Mouse (Mus musculus) embryo, embryonic 9.5 days (tissue): ENCODE measurements at regions not wholly inside any gene's neighbourhood (a gene's known extent, or its start where the extent isn't known, plus 50 kb on each side); places are given as distances from the start of the nearest gene placed in this dataset.

ENCODE experiments used
- DNase-seq: peaks from one replicate; pipeline ENCODE4 v3.0.0-alpha.2; 2017; ENCODE audit errors: extremely low spot score

- DNase-seq: no peak
These were observed 411.9 kb upstream of the Gm765 start for GRCm38 (mm10) chr6:98754487-98754886.

GRCm38 (mm10) chr6:98748618-98749017 is 406.1 kb upstream of the Gm765 start:
- DNase-seq: no peak

- DNase-seq: no peak
These were observed 404.4 kb upstream of the Gm765 start for GRCm38 (mm10) chr6:98746976-98747375.

- DNase-seq: no peak
These were observed 397.9 kb upstream of the Gm765 start for GRCm38 (mm10) chr6:98740447-98740846.

GRCm38 (mm10) chr6:98731010-98731530 is 388.5 kb upstream of the Gm765 start:
- DNase-seq: no peak

GRCm38 (mm10) chr6:98726605-98727144 is 384.1 kb upstream of the Gm765 start:
- DNase-seq: no peak

GRCm38 (mm10) chr6:98704887-98705622 is 362.5 kb upstream of the Gm765 start:
- no peak for DNase-seq

GRCm38 (mm10) chr6:98697571-98697970 is 355.0 kb upstream of the Gm765 start:
- no peak for DNase-seq

- no peak for DNase-seq
These were observed 350.9 kb upstream of the Gm765 start for GRCm38 (mm10) chr6:98693411-98693810.

GRCm38 (mm10) chr6:98690133-98690532 is 347.6 kb upstream of the Gm765 start:
- DNase-seq: peak; percentile 42

GRCm38 (mm10) chr6:98689395-98689794 is 346.8 kb upstream of the Gm765 start:
- no peak for DNase-seq

GRCm38 (mm10) chr6:98688624-98689023 is 346.1 kb upstream of the Gm765 start:
- no peak for DNase-seq

GRCm38 (mm10) chr6:98666388-98666989 is 323.9 kb upstream of the Gm765 start:
- no peak for DNase-seq

- DNase-seq: no peak
These were observed 309.3 kb upstream of the Gm765 start for GRCm38 (mm10) chr6:98651827-98652226.

GRCm38 (mm10) chr6:98651315-98651714 is 308.8 kb upstream of the Gm765 start:
- no peak for DNase-seq

GRCm38 (mm10) chr6:98640316-98640715 is 297.8 kb upstream of the Gm765 start:
- DNase-seq: no peak

GRCm38 (mm10) chr6:98635816-98636215 is 293.3 kb upstream of the Gm765 start:
- DNase-seq: no peak

GRCm38 (mm10) chr6:98632278-98633063 is 289.9 kb upstream of the Gm765 start:
- DNase-seq: no peak

GRCm38 (mm10) chr6:98631269-98631668 is 288.7 kb upstream of the Gm765 start:
- DNase-seq: no peak

- no peak for DNase-seq
These were observed 287.1 kb upstream of the Gm765 start for GRCm38 (mm10) chr6:98629646-98630045.

GRCm38 (mm10) chr6:98626435-98626834 is 283.9 kb upstream of the Gm765 start:
- no peak for DNase-seq

- DNase-seq: no peak
These were observed 278.3 kb upstream of the Gm765 start for GRCm38 (mm10) chr6:98620886-98621285.
